Mouse (Mus musculus) lung, adult 18-20 months (tissue): ENCODE results near the gene 9330182L06Rik.
A peak's percentile ranks its signal among the peaks of the same experiment; 100 is the strongest.

ENCODE experiments used
- DNase-seq, 2 experiments: peaks; one replicate each; pipeline ENCODE4 v3.0.0; 2022; ENCODE audit warnings: mixed read lengths in 2 of 2

9330182L06Rik gene

DNA sequence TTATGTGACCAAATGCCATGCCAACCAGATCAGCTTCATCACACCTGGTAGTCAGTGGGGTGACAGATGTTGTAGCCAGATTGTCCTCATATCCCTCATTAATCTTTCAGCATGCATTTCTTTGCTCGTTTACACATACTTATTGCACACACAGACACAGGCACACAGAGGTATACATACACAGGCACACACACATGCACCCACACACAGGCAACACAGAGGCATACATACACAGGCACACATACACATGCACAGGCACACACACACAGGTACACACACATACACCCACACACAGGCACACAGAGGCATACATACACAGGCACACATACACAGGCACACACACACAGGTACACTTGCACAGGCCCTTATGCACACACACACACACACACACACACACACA is 99.0 kb downstream of the 9330182L06Rik start:
- DNase-seq = no peak

DNA sequence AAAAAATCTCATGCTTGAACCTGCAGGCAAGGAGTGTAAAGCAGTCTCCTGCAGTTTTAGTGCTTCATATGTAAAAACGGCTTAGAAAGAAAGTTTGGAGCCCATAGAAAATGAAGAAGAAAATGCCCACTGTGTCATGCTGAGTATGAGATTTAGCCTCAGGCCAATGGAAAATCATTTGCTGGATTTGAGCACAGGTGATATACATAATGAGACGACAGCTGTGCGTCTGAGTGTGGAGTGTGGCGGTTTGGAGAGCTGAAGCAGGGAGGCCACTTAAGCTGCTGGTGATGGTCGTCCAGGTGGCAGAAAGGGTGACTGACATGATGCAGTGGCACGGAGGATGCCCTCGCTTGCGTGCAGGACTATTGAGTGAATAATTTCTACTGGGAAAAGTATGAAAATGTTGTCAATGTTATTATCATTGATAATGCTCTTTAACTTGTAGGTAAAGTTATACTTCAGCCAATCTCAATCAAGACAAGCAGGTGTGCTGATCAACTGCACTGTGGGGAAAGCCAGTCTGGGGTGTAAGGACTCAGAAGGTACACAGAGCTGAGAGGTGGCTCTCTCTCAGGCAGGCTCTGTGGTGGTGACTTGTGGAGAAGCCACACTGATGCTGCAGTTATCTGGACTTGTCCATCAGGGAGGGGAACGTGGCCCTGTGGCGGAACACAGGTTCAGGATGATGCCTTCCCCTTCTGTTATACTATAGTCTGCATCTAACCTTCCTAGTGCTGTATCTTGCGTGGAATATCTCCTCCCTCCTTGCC is 102.2 kb downstream of the 9330182L06Rik start:
- DNase-seq = no peak

DNA sequence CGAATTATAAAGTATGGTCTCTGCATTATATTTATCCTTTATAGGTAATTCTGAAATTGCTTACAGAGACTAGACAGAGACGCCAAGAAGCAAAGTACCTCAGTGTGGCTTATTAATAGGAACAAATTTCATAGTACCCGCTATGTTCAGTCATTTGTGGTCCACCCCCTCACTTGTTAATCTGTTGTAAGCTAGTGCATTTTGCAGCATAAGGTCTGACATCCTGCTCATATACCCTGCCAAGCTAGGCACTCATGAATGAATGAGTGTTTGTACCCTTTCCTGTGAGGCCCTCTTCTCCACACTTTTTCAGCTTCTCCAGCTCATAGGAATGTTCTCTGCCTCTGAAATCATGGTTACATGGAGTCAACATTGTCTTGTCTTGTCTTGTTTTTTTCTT is 105.2 kb downstream of the 9330182L06Rik start:
- no peak for DNase-seq

DNA sequence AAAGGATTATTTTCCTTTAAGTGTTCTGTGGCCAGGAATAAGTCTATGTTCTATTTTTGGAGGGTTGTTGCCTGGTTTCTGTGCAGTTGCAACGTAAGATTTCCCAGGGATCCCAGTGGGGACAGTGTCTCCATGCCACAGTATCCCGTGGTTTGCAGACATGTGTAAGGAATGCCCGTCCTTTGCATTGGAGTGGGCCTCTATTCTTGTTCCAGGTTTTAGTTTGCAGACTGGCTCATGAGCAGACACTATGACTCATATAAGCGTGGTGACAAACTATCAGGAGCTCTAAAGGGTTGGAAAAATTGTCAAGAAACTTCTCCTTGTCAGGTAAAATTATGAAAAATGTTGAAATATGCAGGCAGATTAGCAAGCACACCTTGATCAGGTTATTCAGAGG is 107.4 kb downstream of the 9330182L06Rik start:
- DNase-seq = no peak

DNA sequence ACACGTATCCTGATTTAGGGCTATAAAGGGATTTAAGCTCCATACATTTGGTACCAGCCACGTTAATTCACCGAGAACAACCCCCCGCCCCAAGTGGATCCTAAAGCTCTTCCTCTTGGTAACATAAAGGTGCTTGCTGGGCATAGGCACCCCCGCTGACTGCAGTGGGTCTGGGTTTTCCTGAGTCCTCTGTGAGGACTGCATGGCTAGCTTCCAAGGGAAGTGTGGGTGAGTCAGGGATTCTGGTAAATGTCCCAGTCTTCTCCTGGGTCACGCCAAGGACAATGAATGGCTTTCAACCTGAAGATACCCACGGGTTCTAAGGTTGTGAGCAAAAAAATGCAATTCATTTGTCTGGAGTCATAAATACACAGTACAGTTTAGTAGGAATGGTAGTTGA is 124.0 kb downstream of the 9330182L06Rik start:
- peak in 1 of 2 experiments; percentile 3 for DNase-seq

DNA sequence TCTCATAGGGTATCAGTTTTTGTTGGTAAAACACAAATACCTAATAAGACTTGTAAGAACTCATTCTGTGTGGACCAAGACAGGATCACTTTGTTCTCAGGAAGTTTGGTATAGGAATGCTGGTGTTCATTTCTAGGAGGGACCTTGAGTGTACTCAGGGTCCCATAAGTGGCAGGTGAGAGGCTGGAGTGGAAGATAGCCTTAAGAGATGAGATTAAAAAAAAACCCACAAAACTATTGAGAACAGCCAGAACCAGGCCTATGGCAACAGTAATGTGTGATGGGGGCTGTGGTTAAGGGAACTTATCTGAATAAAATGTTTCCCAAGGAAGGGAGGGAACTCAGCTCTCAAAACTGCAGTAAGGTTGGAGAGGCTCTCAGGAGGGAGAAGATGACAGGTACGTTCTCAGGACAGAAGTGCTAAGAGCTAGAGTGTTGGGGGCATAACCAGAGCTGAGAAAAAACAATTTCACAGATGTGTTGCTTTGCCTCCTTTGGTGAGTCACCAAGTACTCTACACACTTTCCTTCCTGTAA is 126.0 kb downstream of the 9330182L06Rik start:
- peak in 1 of 2 experiments; percentile 36 for DNase-seq

DNA sequence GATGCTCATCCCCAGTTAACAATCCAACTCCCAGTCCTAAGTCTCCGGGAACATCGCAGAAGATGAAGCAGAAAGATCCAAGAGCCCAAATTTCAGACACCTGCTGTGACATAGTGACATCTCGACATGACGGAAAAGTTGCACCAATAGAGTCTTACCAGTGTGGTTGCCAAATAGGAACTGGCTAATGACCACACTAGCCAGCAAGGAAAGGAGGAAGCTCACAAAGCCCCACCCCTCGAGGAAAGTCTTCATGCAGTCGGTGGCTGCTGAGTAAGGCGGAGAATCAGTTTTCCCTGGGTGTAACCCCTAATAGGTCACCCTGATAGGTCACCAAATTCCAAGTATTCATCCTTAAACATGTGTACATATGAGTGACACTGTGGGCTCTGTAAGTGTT is 151.2 kb downstream of the 9330182L06Rik start:
- no peak for DNase-seq

DNA sequence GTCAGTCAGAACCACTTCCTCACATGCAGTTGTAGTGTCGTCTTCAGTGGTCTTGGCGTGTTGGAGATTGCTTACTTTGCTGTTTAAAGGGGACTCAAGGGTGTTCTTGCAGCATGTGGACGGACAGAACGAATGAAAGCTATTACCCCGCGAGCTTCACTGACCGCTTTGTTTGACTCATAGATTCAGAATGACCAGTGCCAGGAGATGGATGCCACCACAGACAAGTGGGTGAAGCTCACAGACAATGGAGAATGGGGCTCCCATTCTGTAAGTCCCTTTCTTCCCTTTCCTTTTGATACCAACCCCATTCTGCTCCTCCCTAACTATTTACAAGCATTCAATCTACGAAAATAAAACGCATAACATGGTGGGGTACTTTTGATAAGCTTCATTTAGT is 151.9 kb downstream of the 9330182L06Rik start:
- DNase-seq = no peak

DNA sequence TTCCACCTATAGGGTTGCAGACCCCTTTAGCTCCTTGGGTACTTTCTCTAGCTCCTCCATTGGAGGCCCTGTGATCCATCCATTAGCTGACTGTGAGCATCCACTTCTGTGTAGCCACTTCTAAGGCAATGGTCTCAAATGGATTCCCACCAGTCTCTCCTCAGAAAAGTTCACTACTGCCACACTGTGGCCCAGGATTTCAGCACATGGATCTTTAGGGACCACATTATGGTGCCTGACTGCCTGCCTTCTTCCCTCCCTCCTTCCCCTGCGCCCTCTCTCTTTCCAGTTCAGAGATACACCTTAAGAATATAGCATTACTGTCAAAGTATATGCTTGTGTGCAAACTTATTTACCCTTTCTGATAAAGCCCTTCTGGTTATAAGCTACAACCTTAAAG is 154.0 kb downstream of the 9330182L06Rik start:
- peak in 1 of 2 experiments; percentile 4 for DNase-seq

DNA sequence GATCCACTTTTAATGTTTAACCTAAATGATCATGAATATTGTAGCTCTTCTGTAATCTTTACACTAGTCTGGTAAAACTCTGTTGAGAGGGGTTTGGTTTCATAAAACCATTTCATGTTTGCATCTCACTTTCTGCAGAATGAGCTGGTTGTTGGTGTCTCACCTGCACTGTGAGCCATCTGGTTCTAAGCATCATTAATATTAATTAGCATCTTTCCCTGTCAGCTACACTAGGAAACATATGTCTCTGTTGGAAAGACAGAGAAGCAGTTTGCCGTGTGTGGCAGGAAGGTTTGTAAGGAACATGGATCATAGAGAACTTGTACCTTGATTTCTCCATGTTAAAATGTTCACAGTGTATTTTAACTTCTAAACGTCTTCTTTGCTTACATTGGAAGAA is 158.5 kb downstream of the 9330182L06Rik start:
- no peak for DNase-seq

DNA sequence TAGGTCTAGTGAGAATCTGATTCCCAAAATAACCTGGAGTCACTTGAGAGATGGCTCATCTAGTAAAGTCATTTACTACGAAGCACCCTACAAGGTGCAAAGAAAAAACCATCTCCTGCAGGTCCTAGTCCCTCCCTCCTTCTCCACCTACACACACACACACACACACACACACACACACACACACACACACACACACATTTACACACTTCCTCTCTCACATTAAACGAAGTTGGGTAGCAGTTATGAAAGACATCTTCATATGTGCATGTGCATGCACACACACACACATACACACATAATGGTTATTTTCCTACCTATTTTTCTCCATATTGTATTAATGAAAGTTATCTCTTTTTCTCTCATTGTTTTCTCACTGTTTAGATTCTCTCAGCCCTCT is 161.2 kb downstream of the 9330182L06Rik start:
- no peak for DNase-seq

DNA sequence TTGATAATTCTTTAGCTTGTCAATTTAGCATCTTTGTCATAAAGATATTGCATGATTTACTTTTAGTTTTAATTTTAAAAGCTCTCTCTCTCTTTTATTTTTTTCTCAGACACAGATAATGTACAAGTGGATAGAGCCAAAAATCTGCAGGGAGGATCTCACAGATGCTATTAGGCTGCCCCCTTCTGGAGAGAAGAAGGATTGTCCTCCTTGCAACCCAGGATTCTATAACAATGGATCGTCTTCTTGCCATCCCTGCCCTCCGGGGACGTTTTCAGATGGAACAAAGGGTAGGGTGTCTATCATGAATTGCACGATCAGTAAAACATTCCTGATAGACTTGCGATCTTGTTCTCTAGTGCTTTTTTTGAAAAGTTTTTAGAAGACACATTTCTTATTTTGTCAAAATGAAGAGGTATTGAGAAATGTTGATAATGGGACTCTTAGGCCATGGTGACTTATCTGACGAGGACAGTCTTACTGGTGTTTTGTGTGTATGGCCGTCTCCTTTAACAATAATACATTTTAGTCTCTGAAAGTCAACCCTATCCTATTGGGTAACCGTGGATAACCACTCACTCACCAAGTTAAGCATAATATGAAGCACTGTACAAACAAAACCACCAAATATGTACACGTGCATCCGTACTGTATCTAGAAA is 161.8 kb downstream of the 9330182L06Rik start:
- DNase-seq = peak in 1 of 2 experiments; percentile 9

DNA sequence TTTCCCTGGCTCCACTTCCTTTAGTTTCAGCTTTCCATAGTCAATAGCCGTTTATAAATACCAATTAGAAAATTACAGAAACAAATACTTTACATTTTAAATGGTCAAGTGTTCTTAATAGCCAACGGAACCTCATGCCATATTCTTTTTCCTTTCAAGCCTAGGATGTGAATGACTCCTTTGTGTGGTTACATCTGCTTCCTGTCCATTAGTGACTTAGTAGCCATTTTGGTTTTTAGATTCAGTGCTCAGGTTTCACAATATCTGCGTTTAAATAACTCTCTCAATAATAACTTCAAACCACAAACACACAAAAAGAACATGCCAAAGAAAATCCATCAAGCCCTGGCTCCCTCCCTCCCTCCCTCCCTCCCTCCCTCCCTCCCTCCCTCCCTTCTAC is 162.8 kb downstream of the 9330182L06Rik start:
- no peak for DNase-seq

DNA sequence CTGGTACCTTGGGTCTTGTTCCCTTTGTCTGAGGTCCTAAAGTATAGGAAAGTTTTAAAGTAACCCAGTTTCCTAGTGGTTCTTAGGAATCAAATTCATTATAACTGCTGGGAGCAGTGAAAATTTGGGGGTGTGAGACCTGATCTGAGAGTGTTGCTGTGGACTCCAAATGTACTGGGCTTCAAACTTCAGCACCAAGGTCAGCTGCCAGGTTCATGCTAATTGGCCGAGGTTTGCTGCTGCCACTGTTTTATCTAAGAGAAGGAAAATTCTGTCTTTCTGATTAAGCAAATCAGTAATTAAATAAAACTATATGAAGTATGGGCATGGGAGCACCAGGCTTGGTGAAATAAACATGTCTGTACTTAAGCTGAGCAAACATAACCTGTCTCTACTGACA is 180.2 kb downstream of the 9330182L06Rik start:
- no peak for DNase-seq

DNA sequence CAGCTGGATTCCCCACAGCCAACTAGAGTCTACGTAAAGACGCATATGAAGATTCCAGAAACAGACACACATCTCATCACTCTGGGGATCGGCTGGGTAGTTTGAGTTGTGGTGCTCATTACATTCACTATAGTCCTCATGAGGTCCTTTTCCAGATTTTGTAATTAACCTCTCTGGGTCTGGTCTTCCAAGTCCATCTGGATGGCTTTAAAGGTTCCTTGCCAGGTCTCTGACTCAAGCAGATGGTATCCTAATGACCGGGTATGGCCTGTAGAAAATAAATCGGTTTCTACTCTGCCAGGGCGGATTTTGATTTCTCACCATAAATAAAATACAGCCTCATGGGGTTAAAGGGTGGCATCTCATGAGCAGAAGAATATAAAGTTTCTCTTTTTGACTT is 183.0 kb downstream of the 9330182L06Rik start:
- DNase-seq = no peak

DNA sequence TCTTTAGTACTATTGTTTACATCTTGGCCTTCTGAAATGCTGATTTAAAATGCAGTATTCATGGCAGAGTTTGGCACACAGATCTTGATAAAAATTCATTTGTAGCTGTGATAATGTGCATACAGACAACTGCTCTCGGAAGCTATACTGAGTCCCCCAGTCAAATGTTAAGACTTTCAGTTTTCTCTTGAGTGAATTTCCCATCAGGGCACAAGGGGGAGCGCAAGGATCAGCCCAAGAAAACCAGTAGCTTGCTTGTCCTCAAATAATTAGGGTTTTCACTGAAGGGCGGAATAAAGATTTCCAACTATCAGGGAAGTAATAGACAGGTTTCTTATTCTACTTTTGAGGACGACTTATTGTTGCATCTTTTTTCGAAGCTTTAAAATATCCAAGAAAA is 183.7 kb downstream of the 9330182L06Rik start:
- DNase-seq = no peak

DNA sequence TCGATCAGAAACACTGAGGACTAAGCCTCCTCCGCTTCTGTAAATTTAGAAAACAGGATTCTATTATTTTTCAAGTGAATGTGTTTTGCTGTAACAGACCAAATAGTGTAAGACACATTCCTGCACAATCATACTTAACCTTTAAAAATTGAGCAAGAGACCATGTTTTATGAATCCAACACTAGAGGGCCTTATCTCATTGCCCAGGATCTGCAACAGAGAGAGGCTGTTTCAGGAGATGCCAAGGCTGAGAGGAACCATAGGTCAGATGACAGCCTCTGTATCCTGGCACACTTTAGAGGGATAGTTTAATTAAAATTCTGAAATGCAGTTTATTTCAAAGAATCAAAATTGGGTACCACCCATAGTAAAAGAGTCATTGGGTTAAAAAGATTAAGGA is 187.4 kb downstream of the 9330182L06Rik start:
- no peak for DNase-seq

DNA sequence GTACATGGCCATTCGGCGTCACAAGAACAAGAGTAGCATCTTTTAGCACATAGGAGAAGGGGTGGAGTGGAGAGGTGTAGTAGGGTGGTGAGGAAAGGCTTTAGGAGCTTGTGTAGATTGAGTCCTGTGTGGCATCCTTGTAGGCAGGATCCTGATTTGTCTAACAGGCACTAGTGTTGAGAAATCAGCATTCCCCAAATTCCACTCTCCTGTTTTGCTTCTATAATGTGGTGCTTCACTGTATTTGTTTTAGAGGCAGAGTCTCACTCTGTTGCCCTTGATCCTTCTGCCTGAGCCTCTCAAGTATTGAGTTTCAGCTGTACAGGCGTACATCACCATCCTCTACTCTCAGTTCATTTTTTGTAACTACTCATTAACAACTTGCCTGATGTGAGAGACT is 211.7 kb downstream of the 9330182L06Rik start:
- no peak for DNase-seq

DNA sequence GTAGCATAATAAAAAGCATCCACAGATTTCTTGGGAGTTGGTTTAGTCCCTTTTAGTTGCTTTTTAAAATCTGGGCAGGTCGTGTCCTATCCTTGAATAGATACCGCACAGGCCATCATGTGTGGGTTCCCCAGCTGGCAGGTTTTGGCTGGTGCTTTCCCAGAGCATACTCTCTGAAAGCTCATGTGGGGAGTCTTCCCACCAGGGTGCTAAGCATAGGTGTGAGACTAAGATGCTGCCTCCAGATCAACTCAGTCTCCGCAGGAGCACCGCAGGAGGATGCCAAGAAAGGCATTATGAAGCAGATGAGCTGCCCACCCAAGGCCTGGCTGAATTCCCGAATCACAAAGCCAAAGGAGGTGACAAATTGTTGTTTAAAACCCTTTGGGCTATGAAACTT is 229.5 kb downstream of the 9330182L06Rik start:
- DNase-seq = no peak

DNA sequence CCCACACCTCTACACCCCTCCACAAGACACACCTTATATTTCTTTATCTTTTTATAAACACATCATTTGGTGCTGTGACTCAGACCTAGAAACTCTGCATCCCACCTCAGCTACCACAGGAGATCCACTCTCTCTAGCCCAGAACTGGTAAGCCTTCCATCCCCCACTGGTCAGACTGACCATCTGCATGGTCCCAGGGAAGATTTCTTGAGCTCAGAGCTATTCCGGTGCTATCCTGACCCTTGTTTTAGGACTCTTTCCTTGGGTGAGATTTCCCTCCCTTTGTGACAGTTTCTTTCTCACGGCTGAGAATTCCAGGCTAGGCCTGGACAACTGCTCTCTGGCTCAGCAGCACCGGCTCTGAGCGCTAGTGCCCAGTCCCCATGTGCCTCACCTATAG is 231.3 kb downstream of the 9330182L06Rik start:
- DNase-seq = no peak

DNA sequence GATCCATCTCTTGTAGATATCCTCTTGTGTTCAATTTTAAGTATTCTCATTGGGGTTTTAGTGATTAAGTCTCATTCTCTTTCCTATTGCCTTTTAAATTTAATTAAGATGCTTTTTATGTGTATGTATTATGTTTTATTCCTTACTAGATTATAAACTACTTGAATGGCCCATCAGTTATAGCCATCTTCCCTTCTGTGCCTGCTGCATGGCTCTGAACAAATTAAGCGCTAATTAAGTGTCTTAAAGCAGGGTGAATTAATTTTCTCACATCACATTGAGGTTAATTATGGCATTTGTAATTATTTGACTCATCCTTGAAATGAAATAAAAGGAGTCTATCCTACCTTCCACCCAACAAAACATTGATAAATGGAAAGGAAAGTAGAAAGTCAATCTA is 245.1 kb downstream of the 9330182L06Rik start:
- DNase-seq = no peak

DNA sequence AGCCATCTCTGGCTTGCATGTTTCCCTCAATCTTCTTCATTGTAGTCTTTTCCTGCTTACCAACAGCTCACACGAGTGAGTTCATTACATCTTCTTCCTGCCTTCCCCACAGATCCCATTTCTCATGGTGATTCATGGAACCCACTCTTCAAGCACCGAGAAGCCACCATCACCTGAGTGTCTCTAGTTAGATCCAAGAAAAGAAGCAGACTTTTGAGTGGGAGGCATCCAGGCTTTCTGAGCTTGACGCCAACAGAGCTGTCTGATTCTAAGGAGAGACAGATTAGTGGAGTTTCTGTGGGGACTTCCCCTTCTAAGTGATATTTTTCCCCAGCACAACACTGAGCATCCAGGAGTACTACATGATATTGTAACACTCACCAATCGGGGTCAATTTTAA is 259.6 kb downstream of the 9330182L06Rik start:
- no peak for DNase-seq
